Mouse (Mus musculus) gastrocnemius, postnatal 10 days (tissue): ENCODE results near the gene Ugt1a5. TPM values are rescaled to one million over a fixed set of nuclear protein-coding genes. Genes with fewer than 3 reads are reported as not detected.
"Not testable (repeated sequence)": the region's sequence is repeated elsewhere in the genome, so short reads cannot be mapped to it uniquely, and the experiment has no call there.

Source experiments
- DNase-seq: peaks from one replicate; pipeline ENCODE4 v3.0.0; 2021; ENCODE audit warnings: mixed read lengths
- total RNA-seq, 2 experiments: library from RNA; stranded (reverse); gene quantifications; 2 replicates each; pipeline ENCODE4 v1.2.3; 2021

Gene Ugt1a5
- total RNA-seq, 2 experiments from 2014 or later: 0.18 TPM; not detected in 1

DNA sequence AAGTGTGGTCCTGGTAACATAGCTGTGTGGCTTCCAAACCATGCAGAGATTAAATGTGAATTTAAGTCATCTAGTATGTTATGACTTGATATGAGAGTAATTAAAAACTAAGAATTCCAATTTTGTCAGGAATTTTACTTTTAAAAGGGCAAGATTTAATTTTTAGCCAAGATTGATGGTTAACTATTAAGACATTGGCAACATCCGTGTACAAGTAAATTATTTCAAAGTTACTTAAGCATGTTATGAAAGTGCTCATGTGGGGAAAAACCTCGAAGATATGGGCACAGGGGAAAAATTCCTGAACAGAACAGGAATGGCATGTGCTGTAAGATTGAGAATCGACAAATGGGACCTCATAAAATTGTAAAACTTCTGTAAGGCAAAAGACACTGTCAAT is 31.6 kb downstream of the Ugt1a5 start:
- no peak for DNase-seq

DNA sequence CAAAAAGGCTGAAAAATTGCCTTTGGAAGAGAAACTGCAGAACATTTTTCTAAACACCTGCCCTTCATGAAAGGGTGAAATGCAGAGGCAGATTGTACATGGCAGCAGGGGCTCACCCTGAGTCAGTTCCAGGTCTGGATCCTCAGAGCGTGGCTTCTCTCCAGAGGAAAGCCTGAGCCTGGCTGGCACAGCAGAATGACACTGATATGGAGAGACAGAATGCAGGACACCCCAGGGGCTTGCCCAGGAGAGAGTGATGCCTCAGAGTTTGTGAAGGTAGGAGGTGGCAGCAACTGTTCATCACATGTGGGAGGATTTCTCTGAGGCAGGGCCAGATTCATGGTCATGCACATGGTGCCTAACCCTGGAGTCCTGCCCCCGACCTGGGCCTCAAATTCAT is 34.2 kb downstream of the Ugt1a5 start:
- DNase-seq: no peak

DNA sequence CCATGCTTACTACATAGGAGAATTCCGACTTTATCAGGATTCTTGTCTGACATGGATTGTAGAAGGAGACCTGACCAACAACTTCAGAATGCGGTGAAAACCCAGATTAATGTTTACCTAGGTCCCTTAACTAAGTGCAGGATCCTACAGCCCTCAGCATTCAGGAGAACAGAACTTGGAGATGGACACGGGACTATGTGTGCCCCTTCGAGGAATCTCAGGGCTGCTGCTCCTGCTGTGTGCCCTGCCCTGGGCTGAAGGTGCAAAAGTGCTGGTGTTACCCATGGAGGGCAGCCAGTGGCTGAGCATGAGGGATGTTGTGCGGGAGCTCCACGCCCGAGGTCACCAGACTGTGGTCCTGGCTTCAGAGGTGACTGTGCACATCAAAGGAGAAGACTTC is 34.6 kb downstream of the Ugt1a5 start, which contains the start of gene Ugt1a2:
Gene Ugt1a2, plus strand, starts transcription at position 146 of the 400 bp plus-strand sequence.
- no peak for DNase-seq

- DNase-seq: peak; percentile 77
Measured at GRCm38 (mm10) chr1:88205294-88205922, 39.6 kb downstream of the Ugt1a5 start, which contains the start of gene Dnajb3. TSS of gene Dnajb3 (minus strand) at chr1:88205782.

GRCm38 (mm10) chr1:88206843-88207479 is 41.1 kb downstream of the Ugt1a5 start:
- no peak for DNase-seq

DNA sequence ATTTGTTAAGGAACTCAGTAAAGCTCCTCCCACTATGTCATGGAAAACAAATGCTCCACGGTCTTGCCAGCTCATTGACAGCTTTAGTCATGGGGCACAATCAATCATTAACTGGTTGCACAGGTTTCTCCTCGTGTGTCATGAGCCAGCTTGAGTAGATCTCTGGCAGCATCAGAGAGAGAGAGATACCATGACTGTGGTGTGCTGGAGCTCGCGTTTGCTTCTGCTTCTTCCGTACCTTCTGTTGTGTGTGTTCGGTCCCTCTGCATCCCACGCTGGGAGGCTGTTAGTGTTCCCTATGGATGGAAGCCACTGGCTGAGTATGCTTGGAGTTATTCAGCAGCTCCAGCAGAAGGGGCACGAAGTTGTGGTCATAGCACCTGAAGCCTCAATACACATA is 46.0 kb downstream of the Ugt1a5 start, which contains the start of gene Ugt1a1:
Gene Ugt1a1, plus strand, starts transcription at position 148 of the 400 bp plus-strand sequence.
- DNase-seq: no peak

DNA sequence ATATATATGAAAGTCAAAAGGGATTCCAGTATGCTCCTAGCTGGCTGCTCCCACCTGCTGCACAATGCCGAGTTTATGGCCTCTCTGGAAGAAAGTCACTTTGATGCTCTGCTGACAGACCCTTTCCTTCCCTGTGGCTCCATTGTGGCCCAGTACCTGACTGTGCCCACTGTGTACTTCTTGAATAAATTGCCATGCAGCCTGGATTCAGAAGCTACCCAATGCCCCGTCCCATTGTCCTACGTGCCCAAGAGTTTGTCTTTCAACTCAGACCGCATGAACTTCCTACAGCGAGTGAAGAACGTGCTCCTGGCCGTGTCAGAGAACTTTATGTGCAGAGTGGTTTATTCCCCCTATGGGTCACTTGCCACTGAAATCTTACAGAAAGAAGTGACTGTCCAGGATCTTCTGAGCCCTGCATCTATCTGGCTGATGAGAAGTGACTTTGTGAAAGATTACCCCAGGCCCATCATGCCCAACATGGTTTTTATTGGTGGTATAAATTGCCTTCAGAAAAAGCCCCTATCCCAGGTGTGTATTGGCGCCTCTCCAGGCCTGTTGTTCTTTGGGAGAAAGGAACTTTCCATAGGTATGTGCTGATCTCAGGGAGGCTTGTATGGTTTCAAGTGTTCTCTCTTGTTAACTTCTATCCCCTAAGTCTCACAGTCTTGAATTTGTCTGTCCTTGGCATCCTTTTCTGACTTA is 46.7 kb downstream of the Ugt1a5 start:
- DNase-seq: peak; percentile 17

GRCm38 (mm10) chr1:88213061-88213460 is 47.2 kb downstream of the Ugt1a5 start:
- DNase-seq: no peak

- peak; percentile 14 for DNase-seq
Measured at GRCm38 (mm10) chr1:88213766-88214461, 48.1 kb downstream of the Ugt1a5 start.

GRCm38 (mm10) chr1:88214462-88214952 is 48.7 kb downstream of the Ugt1a5 start:
- DNase-seq: no peak

DNA sequence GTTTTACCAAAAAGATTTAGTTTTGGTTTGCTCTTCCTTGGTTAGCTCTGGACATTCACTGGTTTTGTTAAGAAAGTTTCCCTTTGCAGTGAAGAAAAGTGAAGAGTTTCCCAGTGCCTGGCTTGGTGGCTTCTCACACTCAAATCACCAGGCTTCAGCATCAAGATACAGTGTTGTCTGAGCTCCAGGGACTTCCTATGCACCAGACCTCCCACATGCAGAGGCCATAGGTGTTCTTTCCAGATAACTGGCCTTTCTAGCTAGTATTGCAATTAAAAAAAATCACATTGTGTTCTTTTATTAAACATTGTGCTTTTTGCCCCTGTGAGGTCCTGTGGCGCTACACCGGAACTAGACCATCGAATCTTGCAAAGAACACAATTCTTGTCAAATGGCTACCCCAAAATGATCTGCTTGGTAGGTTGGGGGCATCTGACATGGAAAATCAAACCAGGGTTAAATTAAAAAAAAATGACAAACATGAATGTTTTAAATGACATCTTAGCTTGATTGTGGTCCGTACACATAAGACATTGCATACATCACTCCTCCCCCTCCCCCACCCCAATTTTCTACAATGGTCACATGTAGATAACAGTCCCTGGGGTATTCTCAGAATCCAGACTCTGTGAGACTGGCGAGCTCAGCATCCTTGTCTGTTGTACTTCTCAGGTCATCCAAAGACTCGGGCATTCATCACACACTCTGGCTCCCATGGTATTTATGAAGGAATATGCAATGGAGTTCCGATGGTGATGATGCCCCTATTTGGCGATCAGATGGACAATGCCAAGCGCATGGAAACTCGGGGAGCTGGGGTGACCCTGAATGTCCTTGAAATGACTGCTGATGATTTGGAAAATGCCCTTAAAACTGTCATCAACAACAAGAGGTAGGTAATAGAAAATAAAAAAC is 49.9 kb downstream of the Ugt1a5 start:
- no peak for DNase-seq

GRCm38 (mm10) chr1:88216551-88216950 is 50.7 kb downstream of the Ugt1a5 start:
- no peak for DNase-seq

DNA sequence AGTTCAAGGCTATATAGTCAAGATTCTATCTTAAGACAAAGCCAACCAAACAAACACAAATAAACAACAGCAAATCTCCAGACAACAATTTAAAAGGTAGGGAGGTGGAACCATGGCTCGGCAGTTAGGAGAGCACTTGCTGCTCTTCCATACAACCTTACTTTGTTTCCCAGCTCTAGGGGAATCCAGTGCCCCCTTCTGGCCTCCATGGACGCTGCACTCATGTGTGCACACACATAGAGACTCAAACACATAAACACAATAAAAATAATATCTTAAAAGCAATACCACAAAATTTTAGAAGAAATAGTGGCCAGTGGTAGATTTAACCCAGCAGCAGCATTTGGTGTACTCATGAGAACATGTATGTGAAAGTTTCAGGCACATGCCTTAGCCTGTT is 51.3 kb downstream of the Ugt1a5 start:
- no peak for DNase-seq

DNA sequence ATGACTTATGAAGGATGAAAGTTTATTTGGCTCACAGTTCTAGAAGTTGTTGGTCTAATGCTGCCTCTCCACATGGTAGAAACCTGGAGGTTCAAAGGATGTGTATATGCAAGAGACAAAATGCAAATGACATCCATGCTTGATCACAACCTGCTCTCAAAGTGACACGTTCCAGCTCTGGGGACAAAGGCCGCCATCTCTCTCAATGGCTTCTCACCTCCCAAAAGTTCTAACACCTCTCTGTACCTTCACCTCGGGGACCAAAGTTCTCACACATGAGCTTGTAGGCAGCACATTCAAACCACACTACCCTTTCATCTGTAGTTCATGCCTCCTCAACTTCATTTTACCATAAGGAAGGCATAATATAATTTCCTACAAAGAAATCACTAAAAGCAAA is 51.8 kb downstream of the Ugt1a5 start:
- DNase-seq: no peak

DNA sequence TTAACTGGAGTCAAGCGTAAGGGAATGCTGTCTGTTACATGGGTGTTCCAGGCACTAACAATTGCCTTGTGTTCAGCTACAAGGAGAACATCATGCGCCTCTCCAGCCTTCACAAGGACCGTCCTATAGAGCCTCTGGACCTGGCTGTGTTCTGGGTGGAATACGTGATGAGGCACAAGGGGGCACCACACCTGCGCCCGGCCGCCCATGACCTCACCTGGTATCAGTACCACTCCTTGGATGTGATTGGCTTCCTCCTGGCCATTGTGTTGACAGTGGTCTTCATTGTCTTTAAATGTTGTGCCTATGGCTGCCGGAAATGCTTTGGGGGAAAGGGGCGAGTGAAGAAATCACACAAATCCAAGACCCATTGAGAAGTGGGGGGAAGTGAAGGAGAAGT is 52.2 kb downstream of the Ugt1a5 start:
- DNase-seq: peak; percentile 16

DNA sequence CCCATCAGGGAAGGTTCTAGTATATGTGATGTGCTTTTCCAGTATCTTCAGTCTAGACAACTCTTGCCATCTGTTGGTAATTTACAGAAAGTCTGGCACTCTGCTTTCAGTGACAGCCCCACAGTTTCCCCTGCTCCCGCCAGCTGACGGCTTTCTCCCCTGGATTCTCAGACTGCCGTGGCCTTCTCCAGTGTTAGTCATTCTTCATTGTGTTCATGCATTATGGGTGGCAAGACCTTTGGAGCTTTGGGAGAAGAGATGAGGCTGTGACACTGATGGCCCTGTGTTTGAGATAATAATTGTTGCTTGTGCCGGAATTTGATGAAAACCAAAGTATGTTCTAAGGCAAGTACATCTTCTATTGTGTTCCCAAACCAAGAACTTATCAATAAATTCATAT is 52.8 kb downstream of the Ugt1a5 start:
- DNase-seq: no peak

GRCm38 (mm10) chr1:88219054-88219453 is 53.2 kb downstream of the Ugt1a5 start:
- DNase-seq: no peak

DNA sequence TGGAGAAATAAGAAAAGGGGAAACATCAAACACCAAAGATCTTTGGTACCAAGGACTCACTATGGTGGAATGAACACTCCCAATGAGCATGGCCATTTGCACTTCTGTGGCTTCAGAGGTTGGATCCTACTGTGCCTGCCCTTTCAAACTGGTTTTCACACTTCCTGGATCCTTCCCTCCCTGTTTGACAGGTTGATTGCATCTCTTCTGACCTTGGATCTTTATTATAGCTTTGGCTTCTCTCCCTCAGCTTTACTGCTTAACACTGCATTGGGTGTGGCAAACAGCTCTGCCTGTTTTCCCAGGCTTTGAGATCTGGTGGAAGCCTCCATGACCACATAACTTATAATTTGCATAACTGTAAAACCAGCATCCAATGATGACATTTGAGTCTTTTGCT is 54.5 kb downstream of the Ugt1a5 start:
- no peak for DNase-seq

- no peak for DNase-seq
Measured at GRCm38 (mm10) chr1:88222216-88222615, 56.4 kb downstream of the Ugt1a5 start.

- not testable (repeated sequence) for DNase-seq
Measured at GRCm38 (mm10) chr1:88223011-88223515, 57.3 kb downstream of the Ugt1a5 start.

DNA sequence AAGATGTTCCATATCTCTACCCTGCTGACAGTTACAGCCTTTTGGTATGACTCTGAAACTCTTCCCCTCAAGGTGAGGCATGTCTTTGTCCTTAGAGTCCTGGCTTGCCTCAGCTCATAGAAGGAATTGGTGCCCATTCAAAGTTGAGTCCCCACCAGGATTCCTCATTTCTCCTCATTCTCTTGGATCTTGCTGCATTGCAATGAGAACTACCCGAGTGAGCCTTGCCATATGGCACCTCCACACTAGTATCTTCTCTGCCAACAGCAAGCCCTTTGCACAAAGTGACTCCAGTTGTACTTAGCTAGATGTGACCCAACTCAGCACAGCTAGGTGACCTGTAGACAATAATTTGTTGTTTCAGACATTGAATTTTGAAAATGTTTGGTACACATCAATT is 57.8 kb downstream of the Ugt1a5 start:
- DNase-seq: no peak
